Mouse (Mus musculus) kidney, adult 2 months (tissue): ENCODE measurements around the gene Dis3.

Experiments used
- CTCF ChIP-seq: fragments of 200-500 bp; conservative IDR thresholded peaks from 2 replicates; pipeline ENCODE4 v1.5.1; 2011; ENCODE audit warnings: low read depth, mild to moderate bottlenecking, control low read depth, low read length, moderate library complexity, mixed read lengths; ENCODE audit not compliant: insufficient read depth, insufficient read length
- POLR2A ChIP-seq: fragments of 200-500 bp; IDR thresholded peaks from one replicate; pipeline ENCODE4 v1.6.1; 2011; ENCODE audit warnings: low read depth, low read length, control low read depth

- TF ChIP-seq CTCF: no peak
- no peak for TF ChIP-seq POLR2A
These were observed 27.9 kb upstream of the Dis3 start for GRCm38 (mm10) chr14:99127509-99127908.
